Mouse (Mus musculus): ENCODE data around the gene Ppp2r2c. TPM values are rescaled to one million over a fixed set of nuclear protein-coding genes. Genes with fewer than 3 reads are reported as not detected.
A peak's percentile ranks its signal among the peaks of the same experiment; 100 is the strongest.

Gene Ppp2r2c
- total and polyA plus RNA-seq, 2 experiments from 2014 or later: 96.1 to 177 TPM

GRCm38 (mm10) chr5:36831272-36831671, 37.0 kb upstream of the Ppp2r2c start:
- H3K4me2 ChIP-seq (ENCODE audit: low read depth): no peak overlapping the region
- no peak for TF ChIP-seq CTCF (IDR thresholded peaks at IDR 0.05; ENCODE audit: low read depth)
- DNase-seq: no peak
- WGBS: 58% methylated on average over 7 of the region's 7 CpGs
- no peak overlapping the region for H3K4me3 ChIP-seq (ENCODE audit: low read depth, low read length)
- H3K9ac ChIP-seq: no peak overlapping the region
- no peaks in the 10 kb centered on the region for H3K9me3 ChIP-seq (ENCODE audit: low read length)
- H3K36me3 ChIP-seq (ENCODE audit: insufficient read depth): no peaks in the 10 kb centered on the region
- 0 out of 2 replicates have a peak, but pooled peaks cover 4% of the 10 kb centered on the region for H3K4me1 ChIP-seq (ENCODE audit: insufficient read depth)
- H3K27me3 ChIP-seq (ENCODE audit: insufficient read depth, low read length): no peaks in the 10 kb centered on the region
- ATAC-seq: no peak
- no peak overlapping the region for H3K27ac ChIP-seq (ENCODE audit: low read depth, low read length)

GRCm38 (mm10) chr5:36835933-36836332, 32.4 kb upstream of the Ppp2r2c start:
- peak; percentile 99 for TF ChIP-seq CTCF (IDR thresholded peaks at IDR 0.05; ENCODE audit: low read depth)
- Histone ChIP-seq H3K27ac (ENCODE audit: low read depth, low read length) (no peak overlapping the region), H3K4me1 (ENCODE audit: insufficient read depth) (0 out of 2 replicates have a peak, but pooled peaks cover under 1% of the 10 kb centered on the region), H3K27me3 (ENCODE audit: insufficient read depth, low read length) (no peaks in the 10 kb centered on the region), H3K4me3 (ENCODE audit: low read depth, low read length) (no peak overlapping the region), H3K4me2 (ENCODE audit: low read depth) (no peak overlapping the region), H3K9me3 (ENCODE audit: low read length) (no peaks in the 10 kb centered on the region), H3K9ac (no peak overlapping the region), H3K36me3 (ENCODE audit: insufficient read depth) (no peaks in the 10 kb centered on the region)
- WGBS: under 1% methylated on average over 6 of the region's 6 CpGs
- ATAC-seq (peak; percentile 88), DNase-seq (peak; percentile 90)

GRCm38 (mm10) chr5:36839032-36839431, 29.3 kb upstream of the Ppp2r2c start:
- Histone ChIP-seq H3K4me2 (ENCODE audit: low read depth) (no peak overlapping the region), H3K27ac (ENCODE audit: low read depth, low read length) (no peak overlapping the region), H3K9me3 (ENCODE audit: low read length) (no peaks in the 10 kb centered on the region), H3K27me3 (ENCODE audit: insufficient read depth, low read length) (no peaks in the 10 kb centered on the region), H3K4me3 (ENCODE audit: low read depth, low read length) (no peak overlapping the region), H3K4me1 (ENCODE audit: insufficient read depth) (no peaks in the 10 kb centered on the region), H3K9ac (no peak overlapping the region), H3K36me3 (ENCODE audit: insufficient read depth) (no peaks in the 10 kb centered on the region)
- ATAC-seq: peak; percentile 34; the same call in 1 of the 2 replicates
- no peak for TF ChIP-seq CTCF (IDR thresholded peaks at IDR 0.05; ENCODE audit: low read depth)
- WGBS: 60% methylated on average over 2 of the region's 2 CpGs
- peak; percentile 39 for DNase-seq

GRCm38 (mm10) chr5:36839602-36840001, 28.7 kb upstream of the Ppp2r2c start:
- no peak overlapping the region for H3K9ac ChIP-seq
- no peaks in the 10 kb centered on the region for H3K27me3 ChIP-seq (ENCODE audit: insufficient read depth, low read length)
- no peak for DNase-seq
- no peak for ATAC-seq
- H3K4me2 ChIP-seq (ENCODE audit: low read depth): no peak overlapping the region
- H3K4me1 ChIP-seq (ENCODE audit: insufficient read depth): no peaks in the 10 kb centered on the region
- no peaks in the 10 kb centered on the region for H3K36me3 ChIP-seq (ENCODE audit: insufficient read depth)
- H3K9me3 ChIP-seq (ENCODE audit: low read length): no peaks in the 10 kb centered on the region
- TF ChIP-seq CTCF (IDR thresholded peaks at IDR 0.05; ENCODE audit: low read depth): no peak
- no peak overlapping the region for H3K27ac ChIP-seq (ENCODE audit: low read depth, low read length)
- no peak overlapping the region for H3K4me3 ChIP-seq (ENCODE audit: low read depth, low read length)
- WGBS: 78% methylated on average over 8 of the region's 8 CpGs

- Histone ChIP-seq H3K36me3 (ENCODE audit: insufficient read depth) (no peaks in the 10 kb centered on the region), H3K9me3 (ENCODE audit: low read length) (no peaks in the 10 kb centered on the region), H3K4me2 (ENCODE audit: low read depth) (no peak overlapping the region), H3K4me3 (ENCODE audit: low read depth, low read length) (no peak overlapping the region), H3K27ac (ENCODE audit: low read depth, low read length) (no peak overlapping the region), H3K4me1 (ENCODE audit: insufficient read depth) (no peaks in the 10 kb centered on the region), H3K27me3 (ENCODE audit: insufficient read depth, low read length) (no peaks in the 10 kb centered on the region), H3K9ac (no peak overlapping the region)
- no peak for TF ChIP-seq CTCF (IDR thresholded peaks at IDR 0.05; ENCODE audit: low read depth)
- DNase-seq (no peak), ATAC-seq (no peak)
- 86% methylated on average over 7 of the region's 7 CpGs for WGBS
These were observed 28.2 kb upstream of the Ppp2r2c start for GRCm38 (mm10) chr5:36840092-36840491.

- ATAC-seq (no peak), DNase-seq (no peak)
- no peak for TF ChIP-seq CTCF (IDR thresholded peaks at IDR 0.05; ENCODE audit: low read depth)
- H3K9ac ChIP-seq: no peak overlapping the region
- H3K36me3 ChIP-seq (ENCODE audit: insufficient read depth): no peaks in the 10 kb centered on the region
- no peaks in the 10 kb centered on the region for H3K4me1 ChIP-seq (ENCODE audit: insufficient read depth)
- 64% methylated on average over 1 of the region's 1 CpGs for WGBS
- H3K27me3 ChIP-seq (ENCODE audit: insufficient read depth, low read length): no peaks in the 10 kb centered on the region
- H3K4me2 ChIP-seq (ENCODE audit: low read depth): no peak overlapping the region
- no peak overlapping the region for H3K4me3 ChIP-seq (ENCODE audit: low read depth, low read length)
- no peaks in the 10 kb centered on the region for H3K9me3 ChIP-seq (ENCODE audit: low read length)
- no peak overlapping the region for H3K27ac ChIP-seq (ENCODE audit: low read depth, low read length)
These were observed 26.6 kb upstream of the Ppp2r2c start for GRCm38 (mm10) chr5:36841701-36842100.

GRCm38 (mm10) chr5:36844490-36844889, 23.8 kb upstream of the Ppp2r2c start:
- Histone ChIP-seq H3K36me3 (ENCODE audit: insufficient read depth) (no peaks in the 10 kb centered on the region), H3K27ac (ENCODE audit: low read depth, low read length) (no peak overlapping the region), H3K9ac (no peak overlapping the region), H3K27me3 (ENCODE audit: insufficient read depth, low read length) (no peaks in the 10 kb centered on the region), H3K9me3 (ENCODE audit: low read length) (no peaks in the 10 kb centered on the region), H3K4me3 (ENCODE audit: low read depth, low read length) (no peak overlapping the region), H3K4me2 (ENCODE audit: low read depth) (no peak overlapping the region), H3K4me1 (ENCODE audit: insufficient read depth) (no peaks in the 10 kb centered on the region)
- 73% methylated on average over 10 of the region's 10 CpGs for WGBS
- ATAC-seq (0 out of 2 replicates have a peak, but pooled peaks have one; percentile 6), DNase-seq (no peak)
- no peak for TF ChIP-seq CTCF (IDR thresholded peaks at IDR 0.05; ENCODE audit: low read depth)
